Mouse (Mus musculus) brain, embryonic 14.5 days (tissue): Measurements from ENCODE around the gene Crlf1.

Experiments used
- CTCF ChIP-seq: fragments of 200-500 bp; IDR thresholded peaks from 2 replicates; pipeline ENCODE4 v1.5.1; 2012; ENCODE audit warnings: inconsistent platforms, mild to moderate bottlenecking, moderate library complexity, borderline replicate concordance; ENCODE audit not compliant: insufficient read depth, insufficient read length; ENCODE audit errors: extremely low read depth
- POLR2A ChIP-seq: fragments of 200-500 bp; IDR thresholded peaks from 2 replicates; pipeline ENCODE4 v1.6.1; 2012; ENCODE audit warnings: mild to moderate bottlenecking, inconsistent platforms, borderline replicate concordance; ENCODE audit not compliant: poor library complexity, insufficient read depth, insufficient read length, severe bottlenecking; ENCODE audit errors: extremely low read depth

- TF ChIP-seq CTCF (no peak), POLR2A (no peak)
Measured at GRCm38 (mm10) chr8:70468733-70469132, 24.2 kb upstream of the Crlf1 start.
